ENCODE assay signal across 13 mouse cellular contexts in genomic region chr9:36822024-36822423, GRCm38 (mm10). TPM values are rescaled to one million over a fixed set of nuclear protein-coding genes. Genes with fewer than 3 reads are reported as not detected.
DNase-seq lines count a peak whose midpoint lies in the region; ATAC-seq and TF ChIP-seq lines count a peak whose summit lies in the region.
"Had no signal": no experiment of that assay in that cellular context is flagged by ENCODE, and none has a peak within 500 bp of the region (broad histone marks: within the 10 kb centered on the region; RNA-seq: fewer than 3 reads in every experiment).

No protein-coding gene starts in this region.

- no peak for DNase-seq in frontal cortex, adult 2 months (ENCODE audit: extremely low spot score in 1 of 2, low spot score in 1 of 2)
- DNase-seq in testis, postnatal 14 days (ENCODE audit: low spot score) = no peak
- no peak for DNase-seq in cerebellum, adult 18-20 months
- no peak for DNase-seq in T-cell, adult 2 months (ENCODE audit: low spot score)
- DNase-seq: adrenal gland, adult 8-10 months; kidney, postnatal 14 days; lung, postnatal 14 days had no signal

- 41% methylated on average over 2 of the region's 2 CpGs for WGBS in limb, embryonic 13.5 days

- H3K9me3 ChIP-seq in limb, embryonic 13.5 days = no peaks in the 10 kb centered on the region

- no peaks in the 10 kb centered on the region for H3K27me3 ChIP-seq in testis, adult 2 months (ENCODE audit: control insufficient read depth, insufficient read depth, low read length)
- H3K27me3 ChIP-seq in limb, embryonic 13.5 days = no peaks in the 10 kb centered on the region

- H3K36me3 ChIP-seq in testis, adult 2 months (ENCODE audit: control insufficient read depth, insufficient read depth, low read length) = no peaks in the 10 kb centered on the region
- no peaks in the 10 kb centered on the region for H3K36me3 ChIP-seq in limb, embryonic 13.5 days

- H3K9ac ChIP-seq in limb, embryonic 13.5 days = no peak overlapping the region

- peak overlapping the region; percentile 46 for H3K4me2 ChIP-seq in limb, embryonic 13.5 days (replicated peaks)

- H3K4me1 ChIP-seq in testis, adult 2 months (ENCODE audit: control insufficient read depth, insufficient read depth, low read length) = peaks cover 6% of the 10 kb centered on the region
- H3K4me1 ChIP-seq in limb, embryonic 13.5 days = peaks cover 11% of the 10 kb centered on the region

- peak overlapping the region; percentile 37 for H3K4me3 ChIP-seq in testis, adult 2 months (ENCODE audit: control insufficient read depth, low read depth, low read length)
- peak overlapping the region; percentile 11; the same call in 1 of the 2 replicates for H3K4me3 ChIP-seq in limb, embryonic 13.5 days

- no peak for TF ChIP-seq CTCF in testis, adult 2 months (IDR thresholded peaks at IDR 0.05; ENCODE audit: control insufficient read depth, insufficient read depth, insufficient replicate concordance, low read depth, low read length)

- ATAC-seq in frontal cortex, adult (ENCODE audit: low TSS enrichment) = peak; percentile 80
- ATAC-seq in limb, embryonic 13.5 days (ENCODE audit: low FRiP score, low read depth) = no peak
- ATAC-seq in megakaryocyte-erythroid progenitor cell, adult 5-6 weeks (replicated peaks; ENCODE audit: low FRiP score, low TSS enrichment, poor library complexity, severe bottlenecking) = no peak

- H3K27ac ChIP-seq in testis, adult 2 months (ENCODE audit: control insufficient read depth, insufficient read depth, low read depth, low read length) = no peak overlapping the region
- H3K27ac ChIP-seq in limb, embryonic 13.5 days = no peak overlapping the region

- no peak for TF ChIP-seq POLR2A in testis, adult 2 months (IDR thresholded peaks at IDR 0.05; ENCODE audit: control insufficient read depth, low read depth, low read length)

RNA-seq across cellular contexts. Expression of gene Fez1, which starts 0.4 kb away (rescaled TPM):
- 315 and 327 TPM in 2 replicates for polyA plus RNA-seq in frontal cortex, adult 2 months (2012; rRNA removed)
- polyA plus RNA-seq in testis, adult 2 months (2012; rRNA removed) = 5.7 and 7.0 TPM in 2 replicates
- 33.1 and 36.7 TPM in 2 replicates for polyA plus RNA-seq in limb, embryonic 13.5 days (2015; fragmentation: Nextera tagmentation; extraction: Ambion mirVana)
- total RNA-seq in megakaryocyte-erythroid progenitor cell, adult 5-6 weeks (2014; fragmentation: Nextera tagmentation) = not detected in 2 replicates
- not detected in 2 replicates for total RNA-seq in megakaryocyte-erythroid progenitor cell, adult 5-6 weeks (2017)
- total RNA-seq: MEL; neutrophil, adult 5-6 weeks had no signal

RNA-seq across cellular contexts. Expression of gene Ei24, which starts 24.8 kb away (rescaled TPM):
- 128 and 130 TPM in 2 replicates for polyA plus RNA-seq in frontal cortex, adult 2 months (2012; rRNA removed)
- polyA plus RNA-seq in testis, adult 2 months (2012; rRNA removed) = 13.9 and 19.8 TPM in 2 replicates
- 102 and 103 TPM in 2 replicates for polyA plus RNA-seq in limb, embryonic 13.5 days (2015; fragmentation: Nextera tagmentation; extraction: Ambion mirVana)
- total RNA-seq in megakaryocyte-erythroid progenitor cell, adult 5-6 weeks (2014; fragmentation: Nextera tagmentation) = 34.9 and 60.8 TPM in 2 replicates
- 42.1 and 44.0 TPM in 2 replicates for total RNA-seq in megakaryocyte-erythroid progenitor cell, adult 5-6 weeks (2017)

RNA-seq across cellular contexts. Expression of gene Stt3a, which starts 54.5 kb away (rescaled TPM):
- 38.5 and 45.8 TPM in 2 replicates for polyA plus RNA-seq in frontal cortex, adult 2 months (2012; rRNA removed)
- polyA plus RNA-seq in testis, adult 2 months (2012; rRNA removed) = 159 and 247 TPM in 2 replicates
- polyA plus RNA-seq in limb, embryonic 13.5 days (2015; fragmentation: Nextera tagmentation; extraction: Ambion mirVana) = 286 and 293 TPM in 2 replicates
- 168 and 186 TPM in 2 replicates for total RNA-seq in megakaryocyte-erythroid progenitor cell, adult 5-6 weeks (2014; fragmentation: Nextera tagmentation)
- total RNA-seq in megakaryocyte-erythroid progenitor cell, adult 5-6 weeks (2017) = 677 and 976 TPM in 2 replicates
